Mouse (Mus musculus) monocyte, adult 5-6 weeks (primary cell): ENCODE results near the gene Cbfa2t2. TPM values are rescaled to one million over a fixed set of nuclear protein-coding genes. Genes with fewer than 3 reads are reported as not detected.

Source experiments
- ATAC-seq: fragments of 153-309, 156-312 bp; replicated peaks from 2 replicates; pipeline ENCODE4 v1.8.0; 2017; ENCODE audit warnings: mild to moderate bottlenecking; ENCODE audit not compliant: low TSS enrichment, insufficient number of reproducible peaks, severe bottlenecking, poor library complexity, low FRiP score
- total RNA-seq: library from RNA; stranded (forward); fragments of 200-1000, 200-491, 200-594 nt; gene quantifications from 3 replicates; pipeline ENCODE4 v1.2.3, GENCODE M21; 2017

Cbfa2t2 gene
- total RNA-seq, 1 experiment from 2014 or later, result 9.8 TPM

DNA sequence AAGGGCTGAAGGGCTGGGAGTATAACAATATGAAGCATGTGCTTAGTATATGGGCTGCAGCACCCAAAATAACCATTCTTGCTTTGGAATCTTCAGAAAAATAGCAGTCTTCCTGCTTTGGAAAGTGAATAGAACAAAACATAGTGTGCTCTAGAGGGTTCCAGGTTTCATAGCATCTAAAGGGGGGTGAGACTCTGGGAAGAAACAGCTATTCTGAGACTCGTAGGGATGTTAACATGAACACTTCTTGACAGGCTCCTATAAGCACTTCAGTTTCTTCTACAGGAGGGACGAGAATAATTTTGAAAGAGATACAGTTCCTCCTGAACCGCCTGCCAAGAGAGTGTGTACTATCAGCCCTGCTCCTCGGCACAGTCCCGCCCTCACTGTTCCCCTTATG, 81.1 kb downstream of the Cbfa2t2 start:
- ATAC-seq, result no peak

DNA sequence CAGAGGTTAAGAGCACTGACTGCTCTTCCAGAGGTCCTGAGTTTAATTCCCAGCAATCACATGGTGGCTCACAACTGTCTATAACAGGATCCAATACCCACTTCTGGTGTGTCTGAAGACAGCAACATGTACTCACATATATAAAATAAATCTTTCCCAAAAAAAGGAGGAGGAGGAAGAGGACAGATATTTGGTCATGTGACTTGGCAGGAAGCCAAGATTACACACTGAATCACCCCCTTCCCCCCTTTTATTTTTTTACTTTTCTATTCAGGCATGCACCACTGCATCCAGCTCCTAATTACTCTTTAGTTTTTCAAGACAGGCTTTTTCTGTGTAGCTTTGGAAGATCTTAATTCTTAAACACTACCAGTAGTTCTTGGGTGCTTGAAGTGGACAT, 85.2 kb downstream of the Cbfa2t2 start:
- ATAC-seq, result no peak

DNA sequence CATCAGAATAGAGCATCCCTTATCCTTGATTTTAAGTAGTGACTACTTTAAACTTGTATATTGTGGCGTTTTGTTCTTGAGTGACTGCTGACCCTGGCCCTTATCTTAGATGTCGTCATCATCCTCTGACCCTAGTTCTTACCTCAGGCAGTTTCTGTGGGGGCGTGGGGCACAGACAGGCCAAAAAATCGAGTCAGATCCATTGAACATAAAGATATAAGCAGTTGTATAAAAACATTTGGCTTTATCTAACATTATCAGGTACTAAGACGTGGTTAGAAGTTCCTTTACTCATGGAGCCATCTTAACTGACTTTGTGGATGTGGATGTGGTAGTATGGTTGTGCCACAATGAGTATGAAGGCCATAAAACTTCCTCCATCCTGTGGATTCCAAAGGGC, 86.1 kb downstream of the Cbfa2t2 start:
- no peak for ATAC-seq

DNA sequence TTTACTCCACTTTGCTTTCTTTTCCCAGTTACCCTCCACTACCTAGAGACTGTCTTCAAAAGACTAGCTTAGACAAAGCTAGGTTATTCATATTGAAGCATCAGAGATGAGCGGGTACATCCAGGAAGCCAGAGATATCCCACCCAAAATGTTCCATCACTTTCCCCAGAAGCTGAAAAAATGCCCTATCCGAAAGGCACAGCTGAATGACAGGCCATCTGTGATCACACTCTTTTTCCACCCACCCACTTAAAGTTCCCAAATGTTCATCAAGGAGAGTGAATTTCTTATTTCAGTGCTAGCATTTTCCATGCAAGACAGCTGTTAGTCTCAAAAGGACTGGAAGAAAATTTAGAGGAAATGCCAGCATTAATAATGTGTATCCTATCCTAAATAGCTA, 89.0 kb downstream of the Cbfa2t2 start:
- ATAC-seq, result no peak

DNA sequence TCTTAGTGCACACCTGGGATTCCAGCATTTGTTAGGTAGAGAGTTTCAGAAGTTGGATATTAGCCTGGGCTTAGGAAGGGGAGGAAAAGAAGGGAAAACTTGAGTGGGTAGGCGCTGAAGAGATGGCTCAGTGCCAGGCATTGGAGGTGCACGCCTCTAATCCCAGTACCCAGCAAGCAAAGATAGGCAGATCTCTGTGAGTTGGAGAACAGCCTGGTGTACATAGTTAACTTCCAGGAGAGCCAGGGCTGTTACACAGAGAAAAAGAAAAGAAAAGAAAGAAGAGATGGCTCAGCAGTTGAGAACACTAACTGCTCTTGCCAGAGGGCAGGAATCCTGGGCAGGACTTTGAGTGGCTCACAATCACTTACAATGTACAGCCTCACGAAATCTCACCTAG, 90.2 kb downstream of the Cbfa2t2 start:
- ATAC-seq, result no peak

DNA sequence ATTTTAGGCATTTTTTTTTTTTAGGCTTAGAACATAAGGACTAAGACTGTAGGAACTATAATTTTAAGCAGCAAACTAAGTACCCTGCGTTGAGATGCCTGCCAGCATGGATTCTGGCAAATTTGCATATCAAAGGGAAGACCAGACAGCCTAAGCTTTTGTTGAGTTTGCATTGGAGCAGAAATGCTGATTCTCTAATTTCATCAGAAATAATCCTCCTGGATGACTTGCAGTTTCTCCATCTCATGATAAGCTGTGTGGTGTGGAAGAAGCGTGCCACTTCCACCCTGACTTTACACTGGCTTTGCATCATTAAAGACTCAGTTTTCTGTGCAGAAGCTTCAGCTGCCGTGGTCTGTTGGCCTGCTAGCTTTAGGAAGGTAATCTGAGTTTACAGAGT, 96.6 kb downstream of the Cbfa2t2 start:
- ATAC-seq, result no peak

DNA sequence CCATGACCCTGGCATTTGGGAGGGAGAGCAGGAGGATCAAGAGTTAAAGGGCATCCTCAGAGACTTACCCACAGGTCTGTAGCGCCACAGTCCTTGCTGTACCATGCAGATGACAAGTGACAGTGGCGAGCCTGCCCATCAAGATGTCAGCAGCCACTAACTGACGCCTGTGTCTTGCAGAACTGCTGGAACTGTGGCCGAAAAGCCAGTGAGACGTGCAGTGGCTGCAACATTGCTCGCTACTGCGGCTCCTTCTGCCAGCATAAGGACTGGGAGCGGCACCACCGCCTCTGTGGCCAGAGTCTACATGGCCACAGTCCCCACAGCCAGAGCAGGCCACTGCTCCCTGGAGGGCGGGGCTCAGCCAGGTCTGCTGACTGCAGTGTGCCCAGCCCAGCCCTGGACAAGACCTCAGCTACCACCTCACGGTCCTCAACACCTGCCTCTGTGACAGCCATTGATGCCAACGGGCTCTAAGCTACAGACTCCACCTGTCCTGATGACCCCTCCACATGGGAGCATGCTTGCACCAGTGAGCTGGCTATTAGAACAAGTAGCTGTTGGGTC, 98.5 kb downstream of the Cbfa2t2 start:
- ATAC-seq, result no peak

DNA sequence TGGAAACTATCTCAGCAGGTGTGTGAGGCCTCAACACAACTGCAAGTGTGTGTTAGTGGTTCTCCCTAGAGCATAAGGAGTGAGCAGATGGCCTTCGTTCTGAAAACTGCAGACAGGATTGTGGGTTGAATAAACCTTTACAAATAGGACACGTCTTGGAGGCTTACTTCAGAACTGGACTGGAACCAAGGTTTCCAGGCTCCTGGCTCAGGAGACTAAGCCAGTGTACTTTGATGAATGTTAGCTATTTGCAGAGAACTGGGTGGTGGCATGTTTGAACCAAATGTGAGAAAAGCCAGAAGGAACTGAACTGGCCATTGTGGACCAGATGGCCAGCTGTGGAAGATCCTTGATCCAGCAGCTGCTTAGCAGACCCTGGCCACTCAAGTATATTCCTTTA, 102.0 kb downstream of the Cbfa2t2 start:
- no peak for ATAC-seq

DNA sequence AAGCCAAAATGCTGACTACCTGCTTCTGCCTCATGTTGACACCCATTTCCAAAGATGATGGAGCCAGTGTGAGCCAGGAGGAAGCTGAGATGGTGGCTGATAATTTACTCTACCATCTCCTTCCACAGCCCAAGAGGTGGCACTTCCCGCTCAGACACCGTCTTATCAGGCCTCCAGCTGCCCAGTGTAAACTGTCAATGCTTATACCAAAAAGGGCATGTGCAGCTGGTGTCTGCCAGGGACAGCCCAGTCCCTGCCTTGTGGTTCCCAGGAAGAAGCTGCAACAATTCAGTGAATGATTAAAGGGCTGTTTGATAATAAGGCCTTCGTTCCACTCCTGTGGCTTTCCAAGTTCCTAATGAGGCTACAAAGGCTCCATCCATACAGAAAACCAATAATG, 102.4 kb downstream of the Cbfa2t2 start:
- ATAC-seq, result no peak

DNA sequence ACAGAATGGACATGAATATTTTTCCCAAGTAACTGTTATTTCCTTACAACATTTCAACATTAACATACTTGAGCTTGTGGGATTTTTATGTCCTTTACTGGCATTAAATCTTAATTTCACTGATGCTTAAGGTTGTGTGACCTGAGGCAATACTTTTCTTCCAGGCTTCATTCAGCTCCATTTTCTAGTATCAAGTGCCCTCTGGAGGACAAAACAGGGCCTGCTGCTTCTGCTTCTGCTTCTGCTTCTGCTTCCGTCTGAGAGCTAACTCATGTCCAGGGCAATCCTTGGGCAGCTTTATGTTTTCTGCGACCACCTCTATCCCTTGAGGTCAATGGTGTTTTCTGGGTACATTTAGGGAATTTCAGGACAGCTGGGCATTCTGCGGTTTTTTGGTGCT, 103.4 kb downstream of the Cbfa2t2 start:
- 0 out of 2 replicates have a peak, but pooled peaks have one; percentile 24 for ATAC-seq

DNA sequence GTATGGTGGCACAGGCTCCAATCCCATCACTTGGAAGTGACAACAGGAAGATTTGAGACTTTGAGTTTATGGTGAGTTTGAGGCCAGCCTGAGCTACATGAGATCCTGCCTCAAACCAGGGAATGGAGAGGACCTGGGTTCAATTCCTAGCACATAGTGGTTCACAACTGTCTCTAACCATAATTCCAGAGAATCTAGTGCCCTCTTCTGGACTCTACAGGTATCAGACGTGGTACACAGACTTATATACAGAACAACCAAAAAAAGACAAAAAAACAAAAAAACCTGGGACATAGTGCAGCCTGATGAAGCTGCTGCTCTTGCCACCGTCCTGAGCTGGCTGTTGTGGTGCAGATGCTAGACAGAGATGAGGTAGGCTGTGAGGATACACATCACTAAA, 105.3 kb downstream of the Cbfa2t2 start:
- ATAC-seq, result no peak

DNA sequence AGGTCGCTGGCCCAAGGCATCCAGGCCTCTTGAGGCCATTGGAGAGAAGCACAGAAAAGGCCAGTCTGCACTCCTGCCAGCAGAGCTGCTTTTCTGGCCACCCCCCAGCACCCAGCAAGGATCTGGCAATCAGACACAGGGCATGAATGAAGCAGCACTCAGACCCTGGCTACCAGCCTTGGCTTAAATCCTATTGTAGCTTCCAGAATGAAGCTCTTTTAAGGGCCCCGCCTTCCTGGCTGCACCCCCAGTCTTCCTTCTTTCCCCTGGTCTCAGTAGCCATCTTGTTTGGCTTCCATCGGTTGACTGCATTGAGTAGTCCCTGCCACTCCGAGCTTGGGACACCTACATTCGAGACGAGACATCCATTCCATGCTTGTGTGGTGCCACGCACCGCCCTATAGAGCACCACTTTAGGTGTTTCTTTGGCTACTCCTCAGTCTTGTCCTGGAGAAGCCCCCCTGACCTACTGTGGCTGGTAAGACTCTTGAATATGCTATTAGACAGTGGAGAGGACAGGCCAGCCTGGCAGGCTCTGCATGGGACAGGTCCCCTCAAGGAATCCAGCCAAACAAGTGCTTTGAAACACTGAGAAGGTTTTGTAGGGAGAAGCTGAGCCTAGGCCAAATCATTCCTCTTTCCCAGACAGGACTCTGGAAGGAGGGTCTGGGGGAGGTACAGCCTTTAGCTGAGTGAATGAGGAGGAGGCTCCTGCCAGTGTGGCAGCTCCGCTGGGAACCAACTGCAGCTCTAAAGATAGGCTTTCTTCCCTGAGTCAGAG, 107.5 kb downstream of the Cbfa2t2 start:
- ATAC-seq, result no peak

DNA sequence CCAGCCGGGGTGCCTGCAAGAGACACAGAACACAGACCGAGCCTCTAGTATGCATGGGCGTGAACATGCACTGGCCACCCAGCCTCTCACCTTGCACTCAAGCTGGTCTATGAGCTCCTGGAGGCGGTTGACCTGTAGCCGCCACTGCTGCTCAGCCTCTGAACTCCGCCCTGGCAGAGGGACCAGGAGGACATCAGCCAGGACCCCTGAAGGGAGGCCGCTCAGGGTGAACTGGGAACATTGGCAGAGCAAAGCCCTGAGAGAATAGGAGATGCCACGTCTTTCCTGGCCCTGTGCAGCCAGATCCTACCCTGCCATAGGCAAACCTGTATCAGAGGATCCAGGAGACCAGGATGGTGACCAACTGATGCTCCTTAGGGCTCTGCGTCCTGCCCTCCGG, 110.4 kb downstream of the Cbfa2t2 start, which contains the start of gene 1700003F12Rik:
TSS of gene 1700003F12Rik (plus strand) at position 375 of the 400 bp plus-strand sequence.
- ATAC-seq, result no peak

DNA sequence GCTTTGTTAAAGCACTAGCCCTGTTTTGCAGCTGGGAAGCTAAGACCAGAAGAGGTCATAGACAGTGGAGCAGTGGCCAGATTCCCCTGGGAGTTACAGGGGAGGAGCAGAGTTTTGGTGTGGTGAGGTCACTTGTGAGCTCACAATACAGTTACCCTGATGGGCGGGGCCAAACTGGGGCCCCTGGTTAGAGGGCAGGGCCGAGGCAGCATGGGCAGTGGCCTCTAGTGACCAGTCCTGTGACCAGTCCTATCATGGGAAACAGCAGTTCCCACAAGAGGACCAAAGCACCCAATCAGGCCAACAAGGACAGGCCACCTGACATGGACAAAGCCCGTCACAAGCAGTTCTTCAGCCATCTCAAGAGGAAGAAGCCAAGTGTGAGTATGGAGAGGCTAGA, 112.4 kb downstream of the Cbfa2t2 start:
- no peak for ATAC-seq

DNA sequence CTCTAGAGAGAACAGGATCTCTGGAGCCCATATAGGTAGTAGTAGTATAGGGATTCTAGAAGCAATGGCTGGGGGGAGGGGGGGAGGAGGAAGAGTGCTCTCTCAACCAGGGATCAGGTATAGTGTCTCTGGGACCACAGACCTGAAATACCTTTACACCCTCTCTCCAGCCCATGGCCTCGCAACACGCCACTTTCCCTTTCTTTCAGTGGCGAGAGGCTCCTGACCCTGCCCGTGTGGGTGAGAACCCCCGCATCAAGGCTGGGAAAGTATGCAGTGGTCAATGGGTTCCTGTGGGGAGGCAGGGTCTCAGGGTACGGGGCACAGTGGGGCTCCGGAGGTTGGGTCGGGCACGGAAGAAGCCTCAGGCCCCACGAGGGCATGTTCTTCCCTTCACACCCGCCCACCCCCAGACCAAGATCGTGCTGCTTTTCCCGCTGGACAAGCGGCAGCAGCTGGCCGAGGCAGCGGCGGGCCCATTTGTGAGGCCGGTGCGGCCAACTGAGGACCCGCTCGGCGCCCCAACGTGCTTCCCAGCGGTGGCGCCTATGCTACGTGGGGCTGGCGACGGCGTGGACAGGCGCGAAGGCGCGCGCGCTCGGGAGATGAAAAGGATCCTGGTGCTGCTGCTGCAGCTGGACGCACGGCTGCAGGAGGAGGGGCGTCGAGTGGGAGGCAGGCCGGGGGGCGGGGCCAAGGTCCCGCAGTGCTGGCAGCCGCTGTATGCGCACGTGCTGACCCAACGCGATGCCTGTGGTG, 113.0 kb downstream of the Cbfa2t2 start:
- ATAC-seq, result no peak

DNA sequence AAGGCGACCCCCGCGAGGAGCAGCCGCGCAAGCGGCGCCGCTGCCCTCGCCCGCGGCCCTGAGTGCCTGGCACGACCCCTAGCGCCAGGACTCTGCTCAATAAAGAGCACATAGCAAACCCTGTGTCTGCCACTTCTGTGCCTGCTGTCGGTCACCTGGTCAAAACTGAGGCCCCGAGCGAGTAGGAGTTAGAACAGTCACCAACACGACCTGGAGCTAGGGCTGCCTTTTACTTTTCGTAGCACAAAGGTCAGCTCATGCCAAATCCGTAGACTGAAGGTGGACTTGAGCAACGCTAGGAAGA, 113.6 kb downstream of the Cbfa2t2 start:
- no peak for ATAC-seq

DNA sequence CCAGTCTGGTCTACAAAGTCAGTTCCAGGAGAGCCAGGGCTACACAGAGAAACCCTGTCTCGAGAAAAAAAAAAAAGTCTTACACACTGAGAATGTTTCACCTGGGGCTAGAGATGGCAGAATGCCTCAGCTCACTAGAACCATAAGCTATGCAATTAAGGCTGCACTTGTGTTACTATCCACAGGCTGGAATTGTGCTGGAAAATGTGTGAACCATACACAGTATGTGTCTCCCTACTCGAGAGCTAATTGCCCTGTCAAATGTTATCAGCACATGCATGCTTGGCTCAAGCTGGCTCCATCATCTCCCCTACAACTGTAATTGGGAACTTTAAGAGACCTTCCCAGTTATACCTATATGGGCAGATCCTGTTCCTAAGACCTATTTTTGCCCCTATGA, 114.7 kb downstream of the Cbfa2t2 start:
- no peak for ATAC-seq

DNA sequence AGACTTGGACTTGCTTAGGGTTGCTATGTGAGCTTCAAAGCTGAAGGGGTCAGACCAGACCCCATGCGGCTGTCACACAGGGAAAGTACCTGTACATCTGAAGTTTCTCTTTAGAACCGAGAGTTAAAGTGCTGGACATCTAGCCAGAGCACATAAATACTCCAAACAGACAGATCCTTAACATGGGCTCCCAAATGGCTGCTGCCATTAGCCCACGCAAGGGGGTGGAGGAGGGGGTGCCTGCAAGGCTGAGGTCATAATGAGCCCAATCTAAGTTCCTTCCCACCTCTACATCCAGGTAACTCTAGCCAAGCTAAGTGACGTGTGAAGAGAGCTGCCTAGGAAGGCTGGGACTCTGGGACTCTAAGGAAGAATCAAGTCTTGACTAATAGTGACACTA, 115.2 kb downstream of the Cbfa2t2 start, which contains the start of gene Actl10:
TSS of gene Actl10 (plus strand) at position 301 of the 400 bp plus-strand sequence.
- ATAC-seq, result no peak

DNA sequence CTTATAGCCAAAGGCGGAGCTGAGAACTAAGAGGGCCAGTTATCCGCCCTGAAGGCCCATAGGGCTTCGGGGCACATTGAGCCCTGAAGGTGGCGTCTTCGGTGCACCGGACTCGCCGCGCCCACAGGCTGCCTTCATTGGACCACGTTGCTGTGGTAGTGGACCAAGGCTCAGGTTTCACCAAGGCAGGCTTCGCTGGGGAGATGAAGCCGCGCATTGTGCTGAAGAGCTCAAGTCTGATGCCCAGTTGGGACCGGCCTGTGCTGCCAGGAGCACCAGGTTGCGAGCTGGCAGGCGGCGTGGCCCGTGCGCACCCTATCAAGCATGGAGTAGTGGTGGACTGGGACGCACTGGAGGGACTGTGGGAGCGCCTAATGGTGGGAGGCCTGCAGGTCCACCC, 115.6 kb downstream of the Cbfa2t2 start:
- no peak for ATAC-seq

DNA sequence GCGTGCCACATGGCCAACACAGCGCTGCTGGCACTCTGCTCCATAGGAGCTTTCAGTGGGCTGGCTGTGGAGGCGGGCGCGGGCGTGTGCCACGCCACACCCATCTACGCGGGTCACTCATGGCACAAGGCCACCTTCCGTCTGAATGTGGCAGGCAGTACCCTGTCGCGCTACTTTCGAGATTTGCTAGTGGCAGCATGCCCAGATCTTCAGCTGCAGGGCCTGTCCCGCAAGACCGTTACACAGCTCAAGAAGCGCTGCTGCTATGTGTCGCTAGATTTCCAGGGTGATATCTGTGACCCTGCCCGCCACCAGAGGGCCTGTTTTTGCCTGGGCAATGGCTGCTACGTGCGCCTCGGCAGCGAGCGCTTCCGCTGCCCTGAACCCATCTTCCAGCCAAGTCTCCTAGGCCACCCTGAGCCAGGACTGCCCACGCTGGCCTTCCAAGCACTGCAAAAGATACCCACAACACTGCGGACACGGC, 116.2 kb downstream of the Cbfa2t2 start:
- ATAC-seq, result peak; percentile 63; the same call in 1 of the 2 replicates
